Comparison of ENCODE assay signal across 26 mouse cellular contexts in genomic region chr3:153947271-153947670, GRCm38 (mm10). TPM values are rescaled to one million over a fixed set of nuclear protein-coding genes. Genes with fewer than 3 reads are reported as not detected.
"Had no signal": no experiment of that assay in that cellular context is flagged by ENCODE, and none has a peak within 500 bp of the region (broad histone marks: within the 10 kb centered on the region; RNA-seq: fewer than 3 reads in every experiment).

No protein-coding gene starts in this region.

- H3K36me3 ChIP-seq: heart, embryonic 10.5 days; heart, embryonic 12.5 days; hindbrain, embryonic 10.5 days; hindbrain, embryonic 12.5 days; intestine, embryonic 15.5 days; limb, embryonic 13.5 days; limb, embryonic 15.5 days; liver, embryonic 12.5 days had no signal

- ATAC-seq: hindbrain, embryonic 16.5 days; inflammation-experienced regulatory T-cells, adult 6 months; intestine, embryonic 15.5 days; intestine, postnatal 0 days; liver, embryonic 12.5 days had no signal

- DNase-seq: gastrocnemius, adult 2 months; gastrocnemius, postnatal 10 days; gastrocnemius, postnatal 25 days; heart, adult 18-20 months; heart, postnatal 10 days; heart, postnatal 4 days; kidney, adult 18-20 months; kidney, postnatal 25 days; kidney, postnatal 4 days; left cerebral cortex, postnatal 4 days had no signal

- H3K27ac ChIP-seq: heart, embryonic 10.5 days; hindbrain, embryonic 10.5 days; hindbrain, embryonic 12.5 days; hindbrain, embryonic 14.5 days; intestine, embryonic 15.5 days; kidney, postnatal 0 days; layer of hippocampus, adult 2 months; limb, embryonic 13.5 days; limb, embryonic 15.5 days; liver, embryonic 12.5 days; liver, embryonic 14.5 days had no signal

- H3K4me2 ChIP-seq: heart, embryonic 12.5 days; hindbrain, embryonic 12.5 days; hindbrain, embryonic 14.5 days; intestine, embryonic 15.5 days; limb, embryonic 13.5 days; limb, embryonic 15.5 days; liver, embryonic 12.5 days had no signal

- H3K27me3 ChIP-seq: heart, embryonic 12.5 days; hindbrain, embryonic 12.5 days; intestine, embryonic 15.5 days; limb, embryonic 13.5 days; limb, embryonic 15.5 days had no signal

- H3K9ac ChIP-seq: heart, embryonic 12.5 days; hindbrain, embryonic 12.5 days; hindbrain, embryonic 14.5 days; intestine, embryonic 15.5 days; limb, embryonic 13.5 days; limb, embryonic 15.5 days; liver, embryonic 12.5 days; liver, embryonic 14.5 days had no signal

- H3K9me3 ChIP-seq: heart, embryonic 10.5 days; hindbrain, embryonic 10.5 days; hindbrain, embryonic 12.5 days; intestine, embryonic 15.5 days; limb, embryonic 13.5 days; limb, embryonic 15.5 days; liver, embryonic 12.5 days had no signal

- H3K4me3 ChIP-seq: gastrocnemius, adult 2 months; heart, embryonic 10.5 days; heart, embryonic 12.5 days; hindbrain, embryonic 10.5 days; hindbrain, embryonic 12.5 days; intestine, embryonic 15.5 days; layer of hippocampus, adult 2 months; limb, embryonic 13.5 days; limb, embryonic 15.5 days; liver, embryonic 12.5 days had no signal

RNA-seq across cellular contexts. Expression of gene Slc44a5, which starts 26.0 kb away (rescaled TPM):
- total RNA-seq: granulocyte monocyte progenitor cell, adult 5-6 weeks had no signal
- polyA plus RNA-seq: inflammation-experienced regulatory T-cells, adult 6 months had no signal

RNA-seq across cellular contexts. Expression of gene Msh4, which starts 41.3 kb away (rescaled TPM):
- total RNA-seq: gastrocnemius, postnatal 25 days; granulocyte monocyte progenitor cell, adult 5-6 weeks had no signal
